Mouse (Mus musculus) hindbrain, postnatal 0 days (tissue): ENCODE results near the gene Gm28038. TPM values are rescaled to one million over a fixed set of nuclear protein-coding genes. Genes with fewer than 3 reads are reported as not detected.

Source experiments
- ATAC-seq: fragments of 200-750 bp; cut with Nextera tagmentation; 2 replicates; pipeline ENCODE4 v1.8.0; 2017; ENCODE audit warnings: mild to moderate bottlenecking, moderate TSS enrichment, moderate library complexity
- DNase-seq: peaks from one replicate; pipeline ENCODE4 v3.0.0-alpha.2; 2015; ENCODE audit warnings: low spot score
- H3K27ac ChIP-seq: fragments of 300-500 bp; sonication (generic); 2 replicates; pipeline ENCODE4 v1.5.1; 2014; ENCODE audit warnings: mild to moderate bottlenecking
- H3K27me3 ChIP-seq: fragments of 300-500 bp; sonication (generic); 2 replicates; pipeline ENCODE4 v1.6.1; 2014; ENCODE audit warnings: low read length, mixed read lengths; ENCODE audit not compliant: insufficient read depth
- H3K36me3 ChIP-seq: fragments of 300-500 bp; sonication (generic); 2 replicates; pipeline ENCODE4 v1.6.1; 2014; ENCODE audit warnings: low read length, mixed read lengths; ENCODE audit not compliant: insufficient read depth
- H3K4me1 ChIP-seq: fragments of 300-500 bp; sonication (generic); 2 replicates; pipeline ENCODE4 v1.6.1; 2014; ENCODE audit warnings: antibody characterized with exemption, low read length, mixed read lengths; ENCODE audit not compliant: insufficient read depth
- H3K4me2 ChIP-seq: fragments of 300-500 bp; sonication (generic); 2 replicates; pipeline ENCODE4 v1.6.1; 2014; ENCODE audit warnings: low read depth, mild to moderate bottlenecking, low read length, moderate library complexity, mixed read lengths
- H3K4me3 ChIP-seq: fragments of 300-500 bp; sonication (generic); 2 replicates; pipeline ENCODE4 v1.5.1; 2014; ENCODE audit warnings: low read length
- H3K9ac ChIP-seq: fragments of 300-500 bp; sonication (generic); replicated peaks from 2 replicates; pipeline ENCODE4 v1.6.1; 2014; ENCODE audit warnings: mild to moderate bottlenecking, low read length, moderate library complexity, mixed read lengths
- H3K9me3 ChIP-seq: fragments of 300-500 bp; sonication (generic); 2 replicates; pipeline ENCODE4 v1.6.1; 2016; ENCODE audit warnings: low read length, mixed read lengths
- CTCF ChIP-seq: IDR thresholded peaks from 2 replicates; pipeline ENCODE4 v1.5.1; 2016; ENCODE audit warnings: antibody characterized with exemption, control low read depth, low read depth
- WGBS: fragments of 180-500 bp; shearing (Covaris S2); extraction: QIAGEN DNeasy Blood & Tissue Kit; methylation state at CpG from one replicate; pipeline ENCODE4 v1.1.7; 2014; 5-methylcytosine and 5-hydroxymethylcytosine counted together
- polyA plus RNA-seq: library from polyadenylated mRNA; unstranded; fragments of >200 nt; fragmentation: Nextera tagmentation; extraction: Ambion mirVana; gene quantifications from 2 replicates; pipeline ENCODE4 v1.2.1, GENCODE M21; 2015
- total RNA-seq: library from RNA; depleted of rRNA; stranded (reverse); fragments of >200 nt; gene quantifications from 2 replicates; pipeline ENCODE4 v1.2.3, GENCODE M21; 2014

Gm28038 gene
- total and polyA plus RNA-seq, 2 experiments from 2014 or later = not detected

DNA sequence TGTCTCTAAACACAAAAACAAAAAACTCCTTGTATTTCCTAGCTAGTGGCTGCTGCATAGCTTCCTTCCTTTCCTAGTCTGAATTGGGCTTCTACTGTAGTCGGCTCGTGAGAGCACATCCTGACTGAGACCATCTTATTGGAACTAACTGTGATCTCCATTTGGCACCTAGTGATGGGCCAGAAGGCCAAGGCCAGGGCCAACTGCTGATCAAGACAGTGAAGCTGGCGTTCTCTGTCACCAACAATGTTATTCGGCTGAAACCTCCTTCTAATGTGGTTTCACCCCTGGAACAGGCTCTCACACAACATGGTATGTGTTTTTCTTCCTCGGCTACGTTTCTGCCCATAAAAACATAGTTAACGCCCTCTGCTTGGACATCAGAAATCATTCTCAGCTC, 46.4 kb downstream of the Gm28038 start:
- peaks cover 79% of the 10 kb centered on the region for H3K36me3 ChIP-seq
- H3K27me3 ChIP-seq = no peaks in the 10 kb centered on the region
- H3K4me3 ChIP-seq = no peak overlapping the region
- H3K9me3 ChIP-seq = no peaks in the 10 kb centered on the region
- no peak for TF ChIP-seq CTCF
- no peak overlapping the region for H3K27ac ChIP-seq
- DNase-seq (no peak), ATAC-seq (no peak)
- no peak overlapping the region for H3K9ac ChIP-seq
- H3K4me2 ChIP-seq = no peak overlapping the region
- no peaks in the 10 kb centered on the region for H3K4me1 ChIP-seq
- 90% methylated on average over 7 of the region's 7 CpGs for WGBS

DNA sequence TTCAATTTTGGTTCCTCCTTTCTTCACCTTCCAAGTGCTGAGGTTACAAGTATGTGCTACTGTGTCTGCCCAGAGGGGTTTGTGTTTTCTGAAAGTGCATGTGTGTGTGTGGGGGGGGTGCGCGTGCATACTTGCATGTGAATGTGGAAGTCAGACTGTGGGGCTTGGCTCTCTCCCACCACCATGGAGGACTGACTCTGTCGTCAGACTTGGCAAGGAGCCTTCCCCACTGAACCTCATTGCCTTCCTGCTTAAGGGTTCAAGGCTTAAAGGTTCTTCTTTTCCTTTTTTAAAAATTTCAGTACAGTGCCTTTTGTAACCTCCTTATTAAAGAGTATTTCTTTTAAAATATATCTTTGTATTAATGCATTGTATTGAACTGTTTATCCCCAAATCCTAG, 47.9 kb downstream of the Gm28038 start:
- H3K27ac ChIP-seq = no peak overlapping the region

DNA sequence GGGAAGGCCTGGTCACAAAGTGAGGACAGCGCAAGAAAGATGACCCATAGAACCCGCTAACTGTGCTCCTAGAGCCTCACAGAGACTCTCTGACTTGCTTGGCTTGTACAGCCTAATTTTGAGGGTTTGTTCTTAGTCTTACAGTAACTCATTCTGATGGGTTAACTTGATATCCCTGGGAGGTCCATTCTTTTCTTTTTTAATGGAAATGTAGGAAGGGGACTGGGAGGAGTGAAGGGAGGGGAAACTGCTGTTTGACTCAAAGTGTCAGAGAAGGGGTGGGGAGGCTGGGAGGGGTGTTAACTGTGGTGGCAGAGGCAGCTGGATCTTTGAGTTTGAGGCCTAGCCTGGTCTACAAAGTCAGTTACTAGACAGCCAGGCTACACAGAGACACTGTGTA, 54.5 kb downstream of the Gm28038 start:
- H3K27me3 ChIP-seq = no peaks in the 10 kb centered on the region
- H3K4me1 ChIP-seq = no peaks in the 10 kb centered on the region
- no peak overlapping the region for H3K4me3 ChIP-seq
- no peak for ATAC-seq
- TF ChIP-seq CTCF = no peak
- WGBS = 95% methylated on average over 2 of the region's 2 CpGs
- no peak overlapping the region for H3K9ac ChIP-seq
- no peak overlapping the region for H3K4me2 ChIP-seq
- no peak overlapping the region for H3K27ac ChIP-seq
- DNase-seq = no peak
- H3K36me3 ChIP-seq = peaks cover 71% of the 10 kb centered on the region
- no peaks in the 10 kb centered on the region for H3K9me3 ChIP-seq

More for the DNA sequence above, 47.9 kb downstream of the Gm28038 start:
- Histone ChIP-seq H3K27me3 (no peaks in the 10 kb centered on the region), H3K9ac (no peak overlapping the region), H3K4me1 (no peaks in the 10 kb centered on the region), H3K4me3 (no peak overlapping the region), H3K4me2 (no peak overlapping the region), H3K36me3 (peaks cover 79% of the 10 kb centered on the region), H3K9me3 (no peaks in the 10 kb centered on the region)
- WGBS = 77% methylated on average over 3 of the region's 3 CpGs
- TF ChIP-seq CTCF = no peak
- no peak for ATAC-seq
- DNase-seq = no peak

DNA sequence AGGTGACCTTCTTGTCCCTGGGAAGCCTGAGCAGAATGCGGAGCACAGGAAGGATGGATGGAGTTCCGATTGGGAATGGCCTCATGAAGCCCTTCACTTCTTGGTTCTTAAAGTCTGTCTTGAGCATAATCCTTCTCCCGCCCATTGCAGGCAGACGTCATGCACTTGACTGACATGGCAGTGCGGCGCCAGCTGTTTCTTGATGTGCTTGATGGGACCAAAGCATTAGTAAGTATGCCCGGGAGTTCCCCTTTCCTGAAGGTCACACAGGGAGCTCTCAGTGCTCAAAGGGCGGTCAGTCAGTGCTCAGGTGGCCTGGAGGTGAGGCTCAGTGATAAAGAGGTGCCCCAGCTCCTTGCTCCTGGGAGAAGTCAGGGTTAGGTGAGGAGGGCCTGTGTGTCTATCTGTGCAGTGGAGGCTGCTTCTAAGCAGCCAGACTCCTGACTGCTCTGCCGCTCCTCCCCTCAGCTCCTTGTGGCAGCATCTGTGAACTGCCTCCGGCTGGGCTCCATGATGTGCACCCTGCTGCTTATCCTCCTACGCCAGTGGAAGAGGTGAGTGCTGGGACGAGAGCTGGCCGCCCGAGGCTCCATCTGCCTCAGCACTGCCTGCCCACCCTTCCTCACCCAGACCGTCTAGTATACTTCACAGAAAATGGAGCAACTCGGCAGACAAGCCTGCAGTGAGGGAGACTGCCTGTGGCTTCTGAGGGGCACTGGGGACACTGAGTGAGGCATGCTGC, 55.5 kb downstream of the Gm28038 start:
- no peaks in the 10 kb centered on the region for H3K27me3 ChIP-seq
- no peak overlapping the region for H3K9ac ChIP-seq
- TF ChIP-seq CTCF = no peak
- no peak for ATAC-seq
- no peak overlapping the region for H3K4me2 ChIP-seq
- no peak overlapping the region for H3K4me3 ChIP-seq
- peaks cover 71% of the 10 kb centered on the region for H3K36me3 ChIP-seq
- no peak for DNase-seq
- 81% methylated on average over 16 of the region's 16 CpGs for WGBS
- H3K27ac ChIP-seq = no peak overlapping the region
- H3K4me1 ChIP-seq = no peaks in the 10 kb centered on the region
- H3K9me3 ChIP-seq = no peaks in the 10 kb centered on the region

DNA sequence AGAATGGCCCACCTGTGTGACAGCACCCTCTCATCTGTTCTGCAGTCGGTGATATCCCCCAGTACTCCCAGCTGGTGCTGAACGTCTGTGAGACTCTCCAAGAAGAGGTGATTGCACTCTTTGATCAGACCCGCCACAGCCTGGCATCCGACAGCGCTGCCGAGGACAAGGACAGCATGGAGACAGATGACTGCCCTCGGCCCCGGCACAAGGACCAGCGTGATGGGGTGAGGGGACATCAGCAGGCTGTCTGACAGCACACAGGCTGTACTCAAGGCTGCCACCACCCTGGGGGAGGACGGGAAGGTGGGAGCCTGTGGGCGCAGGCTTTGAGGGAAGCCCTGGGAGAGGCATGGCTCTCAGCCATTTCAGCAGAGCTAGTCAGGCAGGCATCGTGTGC, 56.3 kb downstream of the Gm28038 start:
- H3K4me3 ChIP-seq = no peak overlapping the region
- no peak for TF ChIP-seq CTCF
- H3K27me3 ChIP-seq = no peaks in the 10 kb centered on the region
- H3K36me3 ChIP-seq = peaks cover 78% of the 10 kb centered on the region
- DNase-seq (no peak), ATAC-seq (no peak)
- H3K4me2 ChIP-seq = no peak overlapping the region
- H3K27ac ChIP-seq = no peak overlapping the region
- 93% methylated on average over 12 of the region's 12 CpGs for WGBS
- no peaks in the 10 kb centered on the region for H3K9me3 ChIP-seq
- H3K4me1 ChIP-seq = no peaks in the 10 kb centered on the region
- H3K9ac ChIP-seq = no peak overlapping the region

DNA sequence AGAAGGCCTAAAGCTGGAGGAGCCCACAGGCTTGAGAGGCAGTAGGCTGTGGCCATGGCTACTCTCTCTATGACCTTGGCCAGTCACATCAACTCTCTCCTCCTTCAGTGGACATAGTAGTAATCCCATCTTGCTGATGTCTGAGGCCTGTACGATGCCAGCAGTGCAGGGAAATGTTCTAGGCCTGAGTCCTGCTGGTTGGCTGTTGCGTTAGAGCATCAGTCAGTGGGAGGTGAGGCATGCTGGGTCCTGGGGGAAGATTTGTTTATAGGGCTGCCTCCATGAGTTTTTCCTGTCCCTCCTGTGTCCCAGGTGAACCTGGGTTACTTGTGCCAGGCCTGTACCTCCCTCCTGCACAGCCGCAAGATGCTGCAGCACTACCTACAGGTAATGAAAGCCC, 61.2 kb downstream of the Gm28038 start:
- no peak for TF ChIP-seq CTCF
- Histone ChIP-seq H3K4me2 (no peak overlapping the region), H3K27ac (no peak overlapping the region), H3K27me3 (no peaks in the 10 kb centered on the region), H3K9ac (no peak overlapping the region), H3K9me3 (no peaks in the 10 kb centered on the region), H3K4me1 (no peaks in the 10 kb centered on the region), H3K4me3 (no peak overlapping the region), H3K36me3 (peaks cover 70% of the 10 kb centered on the region)
- DNase-seq (no peak), ATAC-seq (no peak)
- 81% methylated on average over 3 of the region's 3 CpGs for WGBS

DNA sequence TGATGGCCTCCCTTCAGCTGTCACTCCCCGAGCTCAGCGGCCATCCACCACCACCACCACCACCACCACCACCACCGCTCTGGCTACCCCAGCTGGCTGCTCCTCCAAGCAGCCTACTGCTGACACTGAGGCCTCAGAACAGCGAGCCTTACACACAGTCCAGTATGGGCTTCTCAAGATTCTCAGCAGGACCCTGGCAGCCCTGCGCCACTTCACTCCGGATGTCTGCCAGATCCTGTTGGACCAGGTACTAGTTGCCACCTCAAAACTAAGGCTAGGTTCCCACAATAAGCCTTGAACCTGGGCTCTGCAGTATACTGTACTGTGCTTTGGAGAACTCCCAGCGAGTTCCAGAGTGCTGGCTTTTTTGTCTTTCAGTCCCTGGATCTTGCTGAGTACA, 61.7 kb downstream of the Gm28038 start:
- Histone ChIP-seq H3K9me3 (no peaks in the 10 kb centered on the region), H3K27me3 (no peaks in the 10 kb centered on the region), H3K27ac (no peak overlapping the region), H3K36me3 (peaks cover 71% of the 10 kb centered on the region), H3K4me3 (no peak overlapping the region), H3K4me1 (no peaks in the 10 kb centered on the region), H3K4me2 (no peak overlapping the region), H3K9ac (no peak overlapping the region)
- DNase-seq = no peak
- ATAC-seq = no peak
- WGBS = 88% methylated on average over 7 of the region's 7 CpGs
- no peak for TF ChIP-seq CTCF
